Mouse (Mus musculus): Measurements from ENCODE around the gene Sf3b3. TPM values are rescaled to one million over a fixed set of nuclear protein-coding genes. Genes with fewer than 3 reads are reported as not detected.

The Sf3b3 gene
- polyA plus RNA-seq, 1 experiment, result 91.8 TPM

- peaks cover 64% of the 10 kb centered on the region for H3K79me2 ChIP-seq (ENCODE audit: control insufficient read depth, insufficient read depth)
- H3K4me3 ChIP-seq (ENCODE audit: insufficient read depth, poor library complexity, severe bottlenecking), result no peak overlapping the region
- H3K27me3 ChIP-seq (ENCODE audit: control insufficient read depth, insufficient read depth, insufficient read length), result no peaks in the 10 kb centered on the region
- H3ac ChIP-seq (ENCODE audit: control insufficient read depth, insufficient read length, low read depth), result no peak overlapping the region
- peaks cover 23% of the 10 kb centered on the region for H3K79me3 ChIP-seq (ENCODE audit: low read depth)
- TF ChIP-seq MYOD1 (IDR thresholded peaks at IDR 0.05; ENCODE audit: control insufficient read depth, insufficient read length, low read depth) (no peak), USF1 (IDR thresholded peaks at IDR 0.05; ENCODE audit: low read depth) (no peak), CTCF (IDR thresholded peaks at IDR 0.05; ENCODE audit: control insufficient read depth, insufficient read depth, insufficient read length) (no peak), MAX (IDR thresholded peaks at IDR 0.05) (no peak), FOSL1 (IDR thresholded peaks at IDR 0.05; ENCODE audit: insufficient read depth, low read length, poor library complexity, severe bottlenecking) (no peak), MYOG (IDR thresholded peaks at IDR 0.05; ENCODE audit: control insufficient read depth, extremely low read depth, insufficient read length) (no peak), CEBPB (IDR thresholded peaks at IDR 0.05; ENCODE audit: low read depth) (no peak)
- peaks cover 24% of the 10 kb centered on the region for H3K36me3 ChIP-seq (ENCODE audit: control insufficient read depth, insufficient read depth)
Measured at GRCm38 (mm10) chr8:110776335-110776734, 70.3 kb downstream of the Sf3b3 start.

- H3K4me3 ChIP-seq (ENCODE audit: insufficient read depth, poor library complexity, severe bottlenecking), result no peak overlapping the region
- no peak overlapping the region for H3ac ChIP-seq (ENCODE audit: control insufficient read depth, insufficient read length, low read depth)
- H3K27me3 ChIP-seq (ENCODE audit: control insufficient read depth, insufficient read depth, insufficient read length), result no peaks in the 10 kb centered on the region
- peaks cover 68% of the 10 kb centered on the region for H3K79me2 ChIP-seq (ENCODE audit: control insufficient read depth, insufficient read depth)
- TF ChIP-seq MYOG (IDR thresholded peaks at IDR 0.05; ENCODE audit: control insufficient read depth, extremely low read depth, insufficient read length) (no peak), CEBPB (IDR thresholded peaks at IDR 0.05; ENCODE audit: low read depth) (no peak), CTCF (IDR thresholded peaks at IDR 0.05; ENCODE audit: control insufficient read depth, insufficient read depth, insufficient read length) (no peak), MYOD1 (IDR thresholded peaks at IDR 0.05; ENCODE audit: control insufficient read depth, insufficient read length, low read depth) (no peak), USF1 (IDR thresholded peaks at IDR 0.05; ENCODE audit: low read depth) (no peak), FOSL1 (IDR thresholded peaks at IDR 0.05; ENCODE audit: insufficient read depth, low read length, poor library complexity, severe bottlenecking) (no peak), MAX (IDR thresholded peaks at IDR 0.05) (no peak)
- peaks cover 23% of the 10 kb centered on the region for H3K79me3 ChIP-seq (ENCODE audit: low read depth)
- peaks cover 24% of the 10 kb centered on the region for H3K36me3 ChIP-seq (ENCODE audit: control insufficient read depth, insufficient read depth)
Measured at GRCm38 (mm10) chr8:110775721-110776120, 70.9 kb downstream of the Sf3b3 start.

GRCm38 (mm10) chr8:110775316-110775715 is 71.3 kb downstream of the Sf3b3 start:
- Histone ChIP-seq H3K27me3 (ENCODE audit: control insufficient read depth, insufficient read depth, insufficient read length) (no peaks in the 10 kb centered on the region), H3K4me3 (ENCODE audit: insufficient read depth, poor library complexity, severe bottlenecking) (no peak overlapping the region), H3K79me2 (ENCODE audit: control insufficient read depth, insufficient read depth) (peaks cover 70% of the 10 kb centered on the region), H3K36me3 (ENCODE audit: control insufficient read depth, insufficient read depth) (peaks cover 24% of the 10 kb centered on the region), H3K79me3 (ENCODE audit: low read depth) (peaks cover 23% of the 10 kb centered on the region), H3ac (ENCODE audit: control insufficient read depth, insufficient read length, low read depth) (no peak overlapping the region)
- TF ChIP-seq USF1 (IDR thresholded peaks at IDR 0.05; ENCODE audit: low read depth) (no peak), CTCF (IDR thresholded peaks at IDR 0.05; ENCODE audit: control insufficient read depth, insufficient read depth, insufficient read length) (no peak), FOSL1 (IDR thresholded peaks at IDR 0.05; ENCODE audit: insufficient read depth, low read length, poor library complexity, severe bottlenecking) (no peak), MAX (IDR thresholded peaks at IDR 0.05) (no peak), MYOD1 (IDR thresholded peaks at IDR 0.05; ENCODE audit: control insufficient read depth, insufficient read length, low read depth) (no peak), MYOG (IDR thresholded peaks at IDR 0.05; ENCODE audit: control insufficient read depth, extremely low read depth, insufficient read length) (no peak), CEBPB (IDR thresholded peaks at IDR 0.05; ENCODE audit: low read depth) (no peak)

GRCm38 (mm10) chr8:110774725-110775124 is 71.9 kb downstream of the Sf3b3 start:
- Histone ChIP-seq H3K79me2 (ENCODE audit: control insufficient read depth, insufficient read depth) (peaks cover 76% of the 10 kb centered on the region), H3K79me3 (ENCODE audit: low read depth) (peaks cover 23% of the 10 kb centered on the region), H3K36me3 (ENCODE audit: control insufficient read depth, insufficient read depth) (peaks cover 26% of the 10 kb centered on the region), H3K4me3 (ENCODE audit: insufficient read depth, poor library complexity, severe bottlenecking) (no peak overlapping the region), H3ac (ENCODE audit: control insufficient read depth, insufficient read length, low read depth) (no peak overlapping the region), H3K27me3 (ENCODE audit: control insufficient read depth, insufficient read depth, insufficient read length) (no peaks in the 10 kb centered on the region)
- no peak for TF ChIP-seq USF1 (IDR thresholded peaks at IDR 0.05; ENCODE audit: low read depth)
- TF ChIP-seq MYOD1 (IDR thresholded peaks at IDR 0.05; ENCODE audit: control insufficient read depth, insufficient read length, low read depth), result no peak
- no peak for TF ChIP-seq MAX (IDR thresholded peaks at IDR 0.05)
- no peak for TF ChIP-seq FOSL1 (IDR thresholded peaks at IDR 0.05; ENCODE audit: insufficient read depth, low read length, poor library complexity, severe bottlenecking)
- TF ChIP-seq CTCF (IDR thresholded peaks at IDR 0.05; ENCODE audit: control insufficient read depth, insufficient read depth, insufficient read length), result no peak
- no peak for TF ChIP-seq MYOG (IDR thresholded peaks at IDR 0.05; ENCODE audit: control insufficient read depth, extremely low read depth, insufficient read length)
- no peak for TF ChIP-seq CEBPB (IDR thresholded peaks at IDR 0.05; ENCODE audit: low read depth)

GRCm38 (mm10) chr8:110774047-110774446 is 72.5 kb downstream of the Sf3b3 start:
- Histone ChIP-seq H3K36me3 (ENCODE audit: control insufficient read depth, insufficient read depth) (peaks cover 29% of the 10 kb centered on the region), H3K79me2 (ENCODE audit: control insufficient read depth, insufficient read depth) (peaks cover 71% of the 10 kb centered on the region), H3ac (ENCODE audit: control insufficient read depth, insufficient read length, low read depth) (no peak overlapping the region), H3K4me3 (ENCODE audit: insufficient read depth, poor library complexity, severe bottlenecking) (no peak overlapping the region), H3K27me3 (ENCODE audit: control insufficient read depth, insufficient read depth, insufficient read length) (no peaks in the 10 kb centered on the region), H3K79me3 (ENCODE audit: low read depth) (peaks cover 22% of the 10 kb centered on the region)
- TF ChIP-seq MYOG (IDR thresholded peaks at IDR 0.05; ENCODE audit: control insufficient read depth, extremely low read depth, insufficient read length) (no peak), MAX (IDR thresholded peaks at IDR 0.05) (no peak), CEBPB (IDR thresholded peaks at IDR 0.05; ENCODE audit: low read depth) (no peak), USF1 (IDR thresholded peaks at IDR 0.05; ENCODE audit: low read depth) (no peak), CTCF (IDR thresholded peaks at IDR 0.05; ENCODE audit: control insufficient read depth, insufficient read depth, insufficient read length) (no peak), FOSL1 (IDR thresholded peaks at IDR 0.05; ENCODE audit: insufficient read depth, low read length, poor library complexity, severe bottlenecking) (no peak), MYOD1 (IDR thresholded peaks at IDR 0.05; ENCODE audit: control insufficient read depth, insufficient read length, low read depth) (no peak)
